ENCODE assay signal across 16 mouse cellular contexts in genomic region chr4:117996701-117997100, GRCm38 (mm10).
DNase-seq lines count a peak whose midpoint lies in the region; ATAC-seq and TF ChIP-seq lines count a peak whose summit lies in the region.
"Had no signal": no experiment of that assay in that cellular context is flagged by ENCODE, and none has a peak within 500 bp of the region (broad histone marks: within the 10 kb centered on the region; RNA-seq: fewer than 3 reads in every experiment).

No protein-coding gene starts in this region.

- no peak for ATAC-seq in intestine, embryonic 14.5 days (replicated peaks; ENCODE audit: low FRiP score, low TSS enrichment, low read depth)
- ATAC-seq in intestine, embryonic 15.5 days: no peak
- ATAC-seq in neural tube, embryonic 15.5 days (ENCODE audit: low FRiP score): no peak

- no peaks in the 10 kb centered on the region for H3K9me3 ChIP-seq in intestine, embryonic 14.5 days (ENCODE audit: control insufficient read depth, low read length)
- H3K9me3 ChIP-seq in intestine, embryonic 15.5 days: no peaks in the 10 kb centered on the region
- no peaks in the 10 kb centered on the region for H3K9me3 ChIP-seq in neural tube, embryonic 15.5 days (replicated peaks)
- H3K9me3 ChIP-seq: forebrain, embryonic 10.5 days; liver, embryonic 13.5 days; midbrain, embryonic 12.5 days had no signal

- H3K36me3 ChIP-seq in intestine, embryonic 14.5 days (ENCODE audit: control insufficient read depth, insufficient read depth, low read length): no peaks in the 10 kb centered on the region
- H3K36me3 ChIP-seq in intestine, embryonic 15.5 days: no peaks in the 10 kb centered on the region
- no peaks in the 10 kb centered on the region for H3K36me3 ChIP-seq in neural tube, embryonic 15.5 days
- no peaks in the 10 kb centered on the region for H3K36me3 ChIP-seq in small intestine, adult 2 months (ENCODE audit: control insufficient read depth, insufficient read depth, low read length)
- H3K36me3 ChIP-seq: forebrain, embryonic 10.5 days; liver, embryonic 13.5 days; midbrain, embryonic 12.5 days had no signal

- H3K27ac ChIP-seq in intestine, embryonic 14.5 days (ENCODE audit: low read depth): 0 out of 2 replicates have a peak overlapping the region, but pooled peaks have one; percentile 23
- H3K27ac ChIP-seq in intestine, embryonic 15.5 days: no peak overlapping the region
- 0 out of 2 replicates have a peak overlapping the region, but pooled peaks have one; percentile 30 for H3K27ac ChIP-seq in neural tube, embryonic 15.5 days (replicated peaks)
- H3K27ac ChIP-seq in small intestine, adult 2 months (ENCODE audit: insufficient read depth, low read depth, low read length): peak overlapping the region; percentile 6; the same call in 1 of the 2 replicates
- H3K27ac ChIP-seq: left cerebral cortex, adult 2 months; liver, embryonic 13.5 days; macrophage had no signal

- no peak for TF ChIP-seq CTCF in small intestine, adult 2 months (IDR thresholded peaks at IDR 0.05; ENCODE audit: extremely low read depth, insufficient read length, insufficient replicate concordance, low read depth, low read length)

- H3K4me1 ChIP-seq in intestine, embryonic 14.5 days (replicated peaks; ENCODE audit: control insufficient read depth, insufficient read depth, low read length): peaks cover 31% of the 10 kb centered on the region
- peaks cover 34% of the 10 kb centered on the region for H3K4me1 ChIP-seq in intestine, embryonic 15.5 days (replicated peaks)
- peaks cover 17% of the 10 kb centered on the region for H3K4me1 ChIP-seq in neural tube, embryonic 15.5 days
- peaks cover 28% of the 10 kb centered on the region for H3K4me1 ChIP-seq in small intestine, adult 2 months (ENCODE audit: control insufficient read depth, insufficient read depth, insufficient read length, low read length)

- DNase-seq in heart, adult 11 months: peak; percentile 90
- DNase-seq in heart, adult 9 months (ENCODE audit: low spot score in 2 of 2): no peak
- no peak for DNase-seq in intestine, embryonic 14.5 days (ENCODE audit: low spot score)
- no peak for DNase-seq in neural tube, embryonic 10.5 days (ENCODE audit: extremely low spot score, low spot score)
- DNase-seq: adrenal gland, postnatal 14 days; kidney, postnatal 4 days; layer of hippocampus, adult 9-11 months; liver, embryonic 13.5 days had no signal

- no peak overlapping the region for H3K4me3 ChIP-seq in intestine, embryonic 14.5 days (ENCODE audit: low read depth, low read length)
- H3K4me3 ChIP-seq in intestine, embryonic 15.5 days (replicated peaks): no peak overlapping the region
- no peak overlapping the region for H3K4me3 ChIP-seq in neural tube, embryonic 15.5 days (replicated peaks)
- no peak overlapping the region for H3K4me3 ChIP-seq in small intestine, adult 2 months (ENCODE audit: low read depth, low read length)
- H3K4me3 ChIP-seq: left cerebral cortex, adult 2 months; liver, embryonic 13.5 days; midbrain, embryonic 12.5 days had no signal

- TF ChIP-seq POLR2A in small intestine, adult 2 months (IDR thresholded peaks at IDR 0.05; ENCODE audit: low read depth, low read length): no peak

- H3K4me2 ChIP-seq in intestine, embryonic 14.5 days (ENCODE audit: low read length): no peak overlapping the region
- no peak overlapping the region for H3K4me2 ChIP-seq in intestine, embryonic 15.5 days (replicated peaks)
- H3K4me2 ChIP-seq in neural tube, embryonic 15.5 days: no peak overlapping the region

- WGBS in intestine, embryonic 14.5 days: 83% methylated on average over 5 of the region's 5 CpGs
- WGBS in intestine, embryonic 15.5 days: 93% methylated on average over 5 of the region's 5 CpGs
- WGBS in neural tube, embryonic 15.5 days: 89% methylated on average over 5 of the region's 5 CpGs
- 91% methylated on average over 5 of the region's 5 CpGs for WGBS in small intestine, adult 2 months

- no peaks in the 10 kb centered on the region for H3K27me3 ChIP-seq in intestine, embryonic 14.5 days (replicated peaks; ENCODE audit: control insufficient read depth, insufficient read depth, low read length)
- no peaks in the 10 kb centered on the region for H3K27me3 ChIP-seq in intestine, embryonic 15.5 days (replicated peaks)
- H3K27me3 ChIP-seq in neural tube, embryonic 15.5 days (replicated peaks): no peaks in the 10 kb centered on the region
- H3K27me3 ChIP-seq in small intestine, adult 2 months (ENCODE audit: control insufficient read depth, insufficient read depth, low read length): no peaks in the 10 kb centered on the region
- H3K27me3 ChIP-seq: CH12.LX; midbrain, embryonic 12.5 days had no signal

- no peak overlapping the region for H3K9ac ChIP-seq in intestine, embryonic 14.5 days (ENCODE audit: low read length)
- no peak overlapping the region for H3K9ac ChIP-seq in intestine, embryonic 15.5 days
- no peak overlapping the region for H3K9ac ChIP-seq in neural tube, embryonic 15.5 days (replicated peaks)
- H3K9ac ChIP-seq: liver, embryonic 13.5 days; midbrain, embryonic 12.5 days had no signal
